8 mouse cellular contexts compared by ENCODE assay signal in the genomic region with DNA sequence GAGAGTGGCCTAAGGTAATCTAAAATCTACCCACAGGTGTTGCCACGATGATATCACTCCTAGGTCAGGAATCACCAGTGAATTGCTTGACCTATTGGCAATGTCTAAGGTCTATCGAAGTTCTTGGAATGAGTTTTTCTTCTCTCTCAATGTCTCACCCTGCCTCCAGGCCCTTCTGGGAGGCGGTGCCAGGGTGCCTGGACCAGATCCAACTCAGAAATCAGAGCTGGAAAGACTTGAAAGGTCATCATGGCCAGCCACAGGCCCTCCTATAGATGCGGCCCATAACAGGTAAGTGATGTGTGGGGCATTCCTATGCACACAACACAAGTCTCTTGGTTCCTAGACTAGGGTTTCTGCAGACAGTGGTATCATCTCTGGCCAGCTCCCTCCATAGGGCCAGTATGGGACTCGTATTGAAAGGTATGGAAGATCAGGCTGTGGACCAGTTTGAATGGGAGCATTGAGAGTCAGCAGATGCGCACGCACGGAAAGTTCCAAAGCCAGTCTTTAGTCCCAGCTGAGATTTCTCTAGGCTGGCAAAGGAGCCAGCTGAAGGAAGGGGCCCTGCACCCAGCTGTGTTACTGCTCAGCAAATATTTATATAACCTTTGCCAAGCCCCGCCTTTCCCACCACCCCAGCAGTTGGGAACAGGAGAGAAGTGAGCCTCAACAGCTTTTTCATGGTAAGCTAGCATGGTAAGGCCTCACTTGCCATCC.
A peak's percentile ranks its signal among the peaks of the same experiment; 100 is the strongest.
DNase-seq lines count a peak whose midpoint lies in the region; ATAC-seq lines count a peak whose summit lies in the region.
"Had no signal": no experiment of that assay in that cellular context is flagged by ENCODE, and none has a peak within 500 bp of the region (broad histone marks: within the 10 kb centered on the region; RNA-seq: fewer than 3 reads in every experiment).

No protein-coding gene starts in this region.

- no peak overlapping the region for H3K4me3 ChIP-seq in hindbrain, embryonic 10.5 days
- H3K4me3 ChIP-seq in hindbrain, embryonic 16.5 days (ENCODE audit: low read length), result no peak overlapping the region
- H3K4me3 ChIP-seq in lung, embryonic 16.5 days (ENCODE audit: low read length), result no peak overlapping the region
- H3K4me3 ChIP-seq: embryonic facial prominence, embryonic 13.5 days had no signal

- ATAC-seq in hindbrain, embryonic 16.5 days, result no peak
- ATAC-seq in lung, embryonic 16.5 days (ENCODE audit: low read depth), result peak; percentile 75

- intact Hi-C loops in gastrocnemius, postnatal 36 days (cut with DNase I), result no loop called here

- H3K9me3 ChIP-seq in hindbrain, embryonic 10.5 days, result no peaks in the 10 kb centered on the region
- no peaks in the 10 kb centered on the region for H3K9me3 ChIP-seq in hindbrain, embryonic 16.5 days (ENCODE audit: control insufficient read depth, low read length)
- no peaks in the 10 kb centered on the region for H3K9me3 ChIP-seq in lung, embryonic 16.5 days (ENCODE audit: control insufficient read depth, low read length)
- H3K9me3 ChIP-seq: embryonic facial prominence, embryonic 13.5 days had no signal

- H3K4me2 ChIP-seq in hindbrain, embryonic 16.5 days (ENCODE audit: low read length), result no peak overlapping the region
- H3K4me2 ChIP-seq in lung, embryonic 16.5 days (ENCODE audit: low read depth, low read length), result no peak overlapping the region
- H3K4me2 ChIP-seq: embryonic facial prominence, embryonic 13.5 days had no signal

- peak overlapping the region; percentile 50; the same call in 1 of the 2 replicates for H3K27ac ChIP-seq in hindbrain, embryonic 10.5 days
- H3K27ac ChIP-seq in hindbrain, embryonic 16.5 days (ENCODE audit: low read depth, low read length), result no peak overlapping the region
- H3K27ac ChIP-seq in lung, embryonic 16.5 days (ENCODE audit: low read length), result peak overlapping the region; percentile 15; the same call in 1 of the 2 replicates
- H3K27ac ChIP-seq: embryonic facial prominence, embryonic 13.5 days had no signal

- H3K36me3 ChIP-seq in hindbrain, embryonic 10.5 days, result no peaks in the 10 kb centered on the region
- no peaks in the 10 kb centered on the region for H3K36me3 ChIP-seq in hindbrain, embryonic 16.5 days (ENCODE audit: control insufficient read depth, insufficient read depth, low read length)
- H3K36me3 ChIP-seq in lung, embryonic 16.5 days (ENCODE audit: control insufficient read depth, insufficient read depth, low read length), result no peaks in the 10 kb centered on the region
- H3K36me3 ChIP-seq: embryonic facial prominence, embryonic 13.5 days had no signal

- no peak for DNase-seq in hindbrain, embryonic 10.5 days (ENCODE audit: low spot score)
- peak; percentile 66 for DNase-seq in NIH3T3 (ENCODE audit: low read depth)
- peak; percentile 45 for DNase-seq in adrenal gland, postnatal 25 days
- DNase-seq in thymus, postnatal 14 days, result no peak
- no peak for DNase-seq in gastrocnemius, postnatal 36 days

- H3K27me3 ChIP-seq in hindbrain, embryonic 10.5 days (ENCODE audit: insufficient read depth, poor library complexity, severe bottlenecking), result peaks cover 26% of the 10 kb centered on the region
- H3K27me3 ChIP-seq in hindbrain, embryonic 16.5 days (replicated peaks; ENCODE audit: control insufficient read depth, insufficient read depth, low read length), result no peaks in the 10 kb centered on the region
- H3K27me3 ChIP-seq in lung, embryonic 16.5 days (ENCODE audit: control insufficient read depth, insufficient read depth, low read depth, low read length), result no peaks in the 10 kb centered on the region
- H3K27me3 ChIP-seq: embryonic facial prominence, embryonic 13.5 days had no signal

- 76% methylated on average over 9 of the region's 9 CpGs for WGBS in hindbrain, embryonic 10.5 days
- 70% methylated on average over 9 of the region's 9 CpGs for WGBS in hindbrain, embryonic 16.5 days
- WGBS in lung, embryonic 16.5 days, result 28% methylated on average over 9 of the region's 9 CpGs

- no peak overlapping the region for H3K9ac ChIP-seq in hindbrain, embryonic 16.5 days (ENCODE audit: low read depth, low read length)
- no peak overlapping the region for H3K9ac ChIP-seq in lung, embryonic 16.5 days (ENCODE audit: low read length)
- H3K9ac ChIP-seq: embryonic facial prominence, embryonic 13.5 days had no signal

- peaks cover 81% of the 10 kb centered on the region for H3K4me1 ChIP-seq in hindbrain, embryonic 10.5 days (replicated peaks)
- peaks cover 37% of the 10 kb centered on the region for H3K4me1 ChIP-seq in hindbrain, embryonic 16.5 days (ENCODE audit: control insufficient read depth, insufficient read depth, low read depth, low read length)
- H3K4me1 ChIP-seq in lung, embryonic 16.5 days (replicated peaks; ENCODE audit: control insufficient read depth, insufficient read depth, low read length), result peaks cover 37% of the 10 kb centered on the region

Comparison
In these comparisons a context has a peak if more than half of its experiments do, and no peak if none do; other contexts are left out.
1. DNase-seq: peak in NIH3T3 (single experiment) and adrenal gland, postnatal 25 days (single experiment); none in hindbrain, embryonic 10.5 days (single experiment), thymus, postnatal 14 days (single experiment) and gastrocnemius, postnatal 36 days (0 of 2).